Mouse (Mus musculus) limb, embryonic 12.5 days (tissue): ENCODE data around the gene 4930433I11Rik. TPM values are rescaled to one million over a fixed set of nuclear protein-coding genes. Genes with fewer than 3 reads are reported as not detected.
"Not testable (repeated sequence)": the region's sequence is repeated elsewhere in the genome, so short reads cannot be mapped to it uniquely, and the experiment has no call there.

ENCODE experiments used
- ATAC-seq: fragments of 200-750 bp; cut with Nextera tagmentation; 2 replicates; pipeline ENCODE4 v1.8.0; 2017; ENCODE audit warnings: low read depth, moderate TSS enrichment; ENCODE audit not compliant: insufficient number of reproducible peaks, insufficient read depth, low FRiP score, low TSS enrichment
- H3K27ac ChIP-seq: fragments of 300-500 bp; sonication (generic); 2 replicates; pipeline ENCODE4 v1.5.1; 2016; ENCODE audit warnings: mild to moderate bottlenecking, moderate library complexity
- H3K27me3 ChIP-seq: fragments of 300-500 bp; sonication (generic); 2 replicates; pipeline ENCODE4 v1.6.1; 2016; ENCODE audit warnings: mild to moderate bottlenecking, moderate library complexity
- H3K36me3 ChIP-seq: fragments of 300-500 bp; sonication (generic); 2 replicates; pipeline ENCODE4 v1.6.1; 2016; ENCODE audit warnings: mild to moderate bottlenecking, moderate library complexity
- H3K4me1 ChIP-seq: fragments of 300-500 bp; sonication (generic); replicated peaks from 2 replicates; pipeline ENCODE4 v1.6.1; 2016
- H3K4me2 ChIP-seq: fragments of 300-500 bp; sonication (generic); 2 replicates; pipeline ENCODE4 v1.6.1; 2016; ENCODE audit warnings: mild to moderate bottlenecking, moderate library complexity
- H3K4me3 ChIP-seq: fragments of 300-500 bp; sonication (generic); replicated peaks from 2 replicates; pipeline ENCODE4 v1.5.1; 2016; ENCODE audit warnings: mild to moderate bottlenecking
- H3K9ac ChIP-seq: fragments of 300-500 bp; sonication (generic); replicated peaks from 2 replicates; pipeline ENCODE4 v1.6.1; 2016; ENCODE audit warnings: mild to moderate bottlenecking, moderate library complexity
- H3K9me3 ChIP-seq: fragments of 300-500 bp; sonication (generic); 2 replicates; pipeline ENCODE4 v1.6.1; 2016; ENCODE audit warnings: mild to moderate bottlenecking, moderate library complexity
- WGBS: fragments of 180-500 bp; shearing (Covaris S2); methylation state at CpG from one replicate; pipeline ENCODE4 v1.1.7; 2016; 5-methylcytosine and 5-hydroxymethylcytosine counted together
- polyA plus RNA-seq: library from polyadenylated mRNA; unstranded; fragments of >200 nt; fragmentation: Nextera tagmentation; extraction: Ambion mirVana; gene quantifications from 2 replicates; pipeline ENCODE4 v1.2.1, GENCODE M21; 2016

4930433I11Rik gene
- polyA plus RNA-seq, result not detected in 2 replicates

DNA sequence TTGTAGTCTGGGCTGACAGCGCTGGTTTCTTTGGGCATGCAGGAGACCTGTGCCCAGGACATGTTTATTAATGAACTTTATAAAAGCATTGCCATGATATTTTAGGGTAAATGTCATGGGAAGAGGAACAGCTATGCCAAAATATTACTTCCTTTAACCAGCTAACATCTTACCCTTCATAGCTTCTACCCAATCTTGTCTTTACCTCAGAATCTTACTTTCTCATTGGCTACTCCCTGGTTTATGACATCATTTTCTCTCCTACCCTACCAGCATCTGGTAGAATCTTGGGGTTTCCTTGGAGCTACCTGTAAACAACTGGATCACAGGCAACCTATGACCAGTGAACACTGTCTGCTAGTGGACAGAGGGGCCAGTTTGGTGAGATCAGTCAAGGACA is at the start of gene 4930433I11Rik:
4930433I11Rik (plus strand) TSS at position 301 of the 400 bp plus-strand sequence.
- H3K27me3 ChIP-seq, result no peaks in the 10 kb centered on the region
- H3K36me3 ChIP-seq, result no peaks in the 10 kb centered on the region
- no peak within 1 kb of the TSS for H3K27ac ChIP-seq
- H3K9ac ChIP-seq, result no peak within 1 kb of the TSS
- 69% methylated on average over 1 of the region's 1 CpGs for WGBS
- no peak for ATAC-seq
- no peak within 1 kb of the TSS for H3K4me3 ChIP-seq
- peaks cover 4% of the 10 kb centered on the region; the same call in 1 of the 2 replicates for H3K9me3 ChIP-seq
- no peaks in the 10 kb centered on the region for H3K4me1 ChIP-seq
- H3K4me2 ChIP-seq, result no peak within 1 kb of the TSS

DNA sequence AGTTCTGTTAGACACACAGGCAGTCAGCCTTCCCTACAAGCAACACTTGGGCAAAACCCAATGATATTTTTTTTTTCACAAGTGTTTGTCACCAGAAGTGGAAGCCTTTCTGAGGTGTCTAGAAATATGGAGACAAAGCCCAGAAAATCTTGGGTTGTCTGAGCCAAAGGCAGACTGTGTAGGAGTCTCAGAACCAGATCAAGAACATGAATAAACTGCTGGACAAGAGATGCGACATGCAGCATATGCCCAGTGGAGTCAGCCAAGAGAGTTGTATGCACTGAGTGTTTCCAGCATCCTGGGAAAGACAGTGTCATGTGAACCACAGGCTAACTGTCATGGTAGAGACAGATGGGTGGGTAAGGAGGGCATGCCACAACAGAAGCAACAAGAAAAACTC is 48.0 kb upstream of the 4930433I11Rik start:
- WGBS, result 88% methylated on average over 1 of the region's 1 CpGs

DNA sequence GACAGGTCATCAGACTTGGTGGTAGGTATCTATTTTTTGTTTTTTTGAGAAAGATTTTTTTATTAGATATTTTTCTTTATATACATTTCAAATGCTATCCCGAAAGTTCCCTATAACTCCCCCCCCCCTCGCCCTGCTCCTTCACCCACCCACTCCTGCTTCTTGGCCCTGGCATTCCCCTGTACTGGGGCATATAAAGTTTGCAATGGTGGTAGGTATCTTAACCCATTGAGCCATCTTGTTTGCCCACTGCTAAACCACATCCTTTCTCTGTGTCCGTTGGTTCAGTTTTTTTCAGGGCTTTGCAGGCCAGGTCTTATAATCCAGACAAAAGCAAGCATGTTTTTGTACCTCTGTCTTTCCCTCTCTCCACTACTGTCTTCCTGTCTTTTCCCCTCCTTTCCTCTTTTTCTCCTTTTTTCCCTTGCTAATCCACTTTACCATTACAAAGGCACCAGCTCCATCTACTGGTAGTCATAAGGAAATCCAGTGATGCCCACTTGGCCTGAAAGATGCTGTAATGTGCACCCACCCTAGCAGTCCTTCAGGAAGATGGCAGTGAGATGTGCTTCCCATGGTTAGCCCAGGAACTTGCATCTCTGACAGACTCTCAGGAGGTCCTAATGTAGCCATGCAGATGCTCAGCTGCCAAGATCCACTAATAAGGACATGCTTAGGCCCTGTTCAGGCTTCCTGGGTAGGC is 45.0 kb upstream of the 4930433I11Rik start:
- no peak overlapping the region for H3K9ac ChIP-seq
- H3K27me3 ChIP-seq, result no peaks in the 10 kb centered on the region
- no peak overlapping the region for H3K27ac ChIP-seq
- H3K4me3 ChIP-seq, result no peak overlapping the region
- H3K4me1 ChIP-seq, result no peaks in the 10 kb centered on the region
- H3K9me3 ChIP-seq, result no peaks in the 10 kb centered on the region
- no peak overlapping the region for H3K4me2 ChIP-seq
- WGBS, result 50% methylated on average over 3 of the region's 3 CpGs
- no peak for ATAC-seq
- H3K36me3 ChIP-seq, result no peaks in the 10 kb centered on the region

More for the DNA sequence above, 48.0 kb upstream of the 4930433I11Rik start:
- no peak for ATAC-seq
- H3K36me3 ChIP-seq, result no peaks in the 10 kb centered on the region
- H3K27ac ChIP-seq, result no peak overlapping the region
- no peak overlapping the region for H3K9ac ChIP-seq
- H3K4me2 ChIP-seq, result no peak overlapping the region
- no peaks in the 10 kb centered on the region for H3K9me3 ChIP-seq
- no peaks in the 10 kb centered on the region for H3K27me3 ChIP-seq
- H3K4me3 ChIP-seq, result no peak overlapping the region
- no peaks in the 10 kb centered on the region for H3K4me1 ChIP-seq

DNA sequence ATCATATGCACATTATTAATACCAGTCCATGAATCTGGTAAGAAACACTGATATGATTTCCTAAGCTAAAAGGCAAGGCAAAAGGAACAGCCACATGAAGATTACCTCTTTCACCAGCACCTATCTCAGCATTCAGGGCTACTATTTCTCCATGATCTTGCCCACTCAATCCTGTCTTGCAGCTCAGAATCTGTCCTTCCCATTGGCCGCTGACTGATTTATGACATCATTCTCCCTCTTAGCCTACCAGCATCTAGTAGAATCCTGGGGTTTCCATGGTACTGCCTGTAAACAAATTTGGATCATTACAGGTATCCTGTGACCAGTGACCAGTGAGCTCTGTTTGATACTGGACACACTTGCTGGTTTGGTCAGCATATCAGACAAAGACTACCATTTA is 45.1 kb downstream of the 4930433I11Rik start, which contains the start of gene Gm4884:
Gm4884 (plus strand) TSS at position 301 of the 400 bp plus-strand sequence.
- not testable (repeated sequence) for H3K27me3 ChIP-seq, H3K27ac ChIP-seq, H3K4me1 ChIP-seq, H3K9me3 ChIP-seq, ATAC-seq, H3K9ac ChIP-seq, H3K36me3 ChIP-seq, H3K4me2 ChIP-seq, H3K4me3 ChIP-seq
- WGBS, result 85% methylated on average over 1 of the region's 1 CpGs

DNA sequence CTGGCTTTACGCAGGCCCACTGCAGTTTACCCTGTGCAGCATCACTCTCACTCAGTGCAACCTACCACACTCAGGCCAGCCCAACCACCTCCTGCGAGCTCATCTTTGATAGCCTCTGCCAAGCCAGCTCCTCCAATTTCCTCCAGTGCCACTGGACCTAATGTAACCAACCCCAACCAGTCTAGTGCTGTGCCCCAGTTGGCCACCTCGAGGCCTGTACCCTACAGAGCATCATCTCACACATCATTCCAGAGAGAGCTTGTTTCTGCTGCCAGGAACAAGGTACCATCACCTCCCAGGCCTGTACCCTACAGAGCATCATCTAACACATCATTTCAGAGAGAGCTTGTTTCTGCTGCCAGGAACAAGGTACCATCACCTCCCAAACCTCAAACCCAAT is 56.7 kb downstream of the 4930433I11Rik start:
- not testable (repeated sequence) for H3K4me1 ChIP-seq, H3K36me3 ChIP-seq, H3K27ac ChIP-seq, H3K9ac ChIP-seq, ATAC-seq, H3K27me3 ChIP-seq, H3K4me2 ChIP-seq, H3K4me3 ChIP-seq, H3K9me3 ChIP-seq
- 65% methylated on average over 3 of the region's 3 CpGs for WGBS

Other genes starting within 250 kb of the 4930433I11Rik start
- gene Vstm2b, start 89.2 kb upstream of the 4930433I11Rik start, polyA plus RNA-seq, result 3.4 and 3.6 TPM in 2 replicates
- not detected in 2 replicates for gene Gm4884, start 45.2 kb downstream of the 4930433I11Rik start, polyA plus RNA-seq
- gene Gm5592, start 166.3 kb downstream of the 4930433I11Rik start, polyA plus RNA-seq, result not detected in 2 replicates